Mouse (Mus musculus) hindbrain, embryonic 14.5 days (tissue): ENCODE measurements at regions not wholly inside any gene's neighbourhood (a gene's known extent, or its start where the extent isn't known, plus 50 kb on each side); places are given as distances from the start of the nearest gene placed in this dataset.

ENCODE experiments used
- ATAC-seq: fragments of 200-750 bp; cut with Nextera tagmentation; 2 replicates; pipeline ENCODE4 v1.8.0; 2017; ENCODE audit warnings: moderate number of reproducible peaks, mild to moderate bottlenecking, moderate TSS enrichment, moderate library complexity; ENCODE audit not compliant: low FRiP score
- DNase-seq: peaks from one replicate; pipeline ENCODE4 v3.0.0-alpha.2; 2015; ENCODE audit warnings: low spot score
- H3K27ac ChIP-seq: fragments of 300-500 bp; sonication (generic); 2 replicates; pipeline ENCODE4 v1.5.1; 2014; ENCODE audit warnings: mild to moderate bottlenecking, moderate library complexity
- H3K27me3 ChIP-seq: fragments of 300-500 bp; sonication (generic); 2 replicates; pipeline ENCODE4 v1.6.1; 2014; ENCODE audit warnings: mild to moderate bottlenecking, low read length, mixed read lengths; ENCODE audit not compliant: control insufficient read depth, insufficient read depth
- H3K36me3 ChIP-seq: fragments of 300-500 bp; sonication (generic); replicated peaks from 2 replicates; pipeline ENCODE4 v1.6.1; 2014; ENCODE audit not compliant: control insufficient read depth, insufficient read depth
- H3K4me1 ChIP-seq: fragments of 300-500 bp; sonication (generic); replicated peaks from 2 replicates; pipeline ENCODE4 v1.6.1; 2014; ENCODE audit warnings: antibody characterized with exemption, low read length, mixed read lengths; ENCODE audit not compliant: control insufficient read depth, insufficient read depth
- H3K4me2 ChIP-seq: fragments of 300-500 bp; sonication (generic); replicated peaks from 2 replicates; pipeline ENCODE4 v1.6.1; 2014; ENCODE audit warnings: mild to moderate bottlenecking, moderate library complexity
- H3K4me3 ChIP-seq: fragments of 300-500 bp; sonication (generic); replicated peaks from 2 replicates; pipeline ENCODE4 v1.5.1; 2014; ENCODE audit warnings: mild to moderate bottlenecking, low read length
- H3K9ac ChIP-seq: fragments of 300-500 bp; sonication (generic); 2 replicates; pipeline ENCODE4 v1.6.1; 2014
- H3K9me3 ChIP-seq: fragments of 300-500 bp; sonication (generic); 2 replicates; pipeline ENCODE4 v1.6.1; 2016; ENCODE audit warnings: low read length; ENCODE audit not compliant: control insufficient read depth
- WGBS: fragments of 180-500 bp; shearing (Covaris S2); extraction: QIAGEN DNeasy Blood & Tissue Kit; methylation state at CpG from one replicate; pipeline ENCODE4 v1.1.7; 2014; 5-methylcytosine and 5-hydroxymethylcytosine counted together

DNA sequence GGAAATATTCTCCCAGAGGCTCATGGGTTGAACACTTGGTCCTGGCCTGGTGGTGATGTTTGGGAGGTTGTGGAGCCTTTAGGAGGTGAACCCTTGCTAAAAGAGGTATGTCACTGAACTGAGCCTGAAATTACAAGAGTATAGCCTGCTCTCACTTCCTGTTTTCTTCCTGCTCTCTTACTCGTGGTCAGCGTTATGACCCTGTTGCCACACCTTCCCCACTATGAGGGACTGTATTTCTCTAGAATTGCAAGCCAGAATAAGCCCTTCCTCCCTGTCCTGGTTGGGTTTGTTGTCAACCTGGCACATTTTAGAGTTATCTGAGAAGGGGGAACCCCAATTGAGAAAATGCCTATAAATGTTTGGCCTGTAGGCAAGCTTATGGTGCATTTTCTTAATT is 674.1 kb downstream of the Epm2a start:
- Histone ChIP-seq H3K4me2 (no peak overlapping the region), H3K27ac (no peak overlapping the region), H3K9ac (no peak overlapping the region), H3K36me3 (no peaks in the 10 kb centered on the region), H3K4me3 (no peak overlapping the region), H3K4me1 (no peaks in the 10 kb centered on the region), H3K9me3 (no peaks in the 10 kb centered on the region), H3K27me3 (no peaks in the 10 kb centered on the region)
- WGBS, result 85% methylated on average over 2 of the region's 2 CpGs
- no peak for ATAC-seq
- DNase-seq, result no peak

DNA sequence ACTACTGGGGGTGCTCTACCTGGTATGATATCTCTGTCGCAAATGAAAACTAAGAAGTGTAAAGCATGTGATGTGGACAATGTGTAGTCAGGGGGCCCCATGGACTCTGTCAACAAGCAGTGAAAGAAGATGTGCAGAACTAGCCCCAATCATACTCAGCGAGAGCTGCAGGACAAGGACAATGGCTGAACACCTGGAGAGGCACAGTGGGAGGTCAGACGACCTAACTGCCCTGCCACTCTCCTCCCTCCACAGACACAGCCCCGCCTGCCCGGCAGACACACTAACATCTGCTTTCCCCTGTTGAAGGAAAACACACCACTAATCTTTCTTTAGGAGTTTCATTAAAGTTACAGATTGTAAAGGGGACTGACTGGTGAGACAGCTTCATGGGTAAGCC is 675.1 kb downstream of the Epm2a start:
- H3K4me2 ChIP-seq, result no peak overlapping the region
- H3K4me3 ChIP-seq, result no peak overlapping the region
- H3K9me3 ChIP-seq, result no peaks in the 10 kb centered on the region
- H3K36me3 ChIP-seq, result no peaks in the 10 kb centered on the region
- H3K27me3 ChIP-seq, result no peaks in the 10 kb centered on the region
- H3K27ac ChIP-seq, result no peak overlapping the region
- no peaks in the 10 kb centered on the region for H3K4me1 ChIP-seq
- DNase-seq (no peak), ATAC-seq (no peak)
- no peak overlapping the region for H3K9ac ChIP-seq
- WGBS, result 24% methylated on average over 5 of the region's 5 CpGs

- Histone ChIP-seq H3K27me3 (no peaks in the 10 kb centered on the region), H3K4me1 (no peaks in the 10 kb centered on the region), H3K27ac (no peak overlapping the region), H3K4me3 (no peak overlapping the region), H3K9me3 (no peaks in the 10 kb centered on the region), H3K4me2 (no peak overlapping the region), H3K36me3 (no peaks in the 10 kb centered on the region), H3K9ac (no peak overlapping the region)
- WGBS, result 65% methylated on average over 14 of the region's 14 CpGs
- ATAC-seq (no peak), DNase-seq (no peak)
Observed at GRCm38 (mm10) chr10:12019159-12019779, 676.1 kb downstream of the Epm2a start.

DNA sequence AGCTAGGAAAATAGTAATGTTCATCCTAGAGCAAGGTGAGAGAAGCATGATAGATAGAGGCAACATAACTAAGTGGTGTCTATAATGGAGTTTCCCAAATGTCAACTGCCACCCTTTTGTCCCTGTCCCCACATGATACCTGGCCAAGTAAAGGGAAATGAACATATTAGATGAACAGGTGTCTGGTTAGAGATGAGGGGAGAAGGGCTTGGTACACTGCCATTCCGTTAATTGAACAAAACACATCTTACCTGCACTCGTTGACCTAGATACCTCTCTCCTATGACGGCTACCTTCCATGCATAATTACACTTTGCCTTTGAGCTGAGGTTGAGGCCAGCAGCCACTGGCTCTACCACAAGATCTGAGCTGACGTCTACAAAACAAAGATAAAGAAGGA is 677.4 kb downstream of the Epm2a start:
- Histone ChIP-seq H3K27me3 (no peaks in the 10 kb centered on the region), H3K4me3 (no peak overlapping the region), H3K9ac (no peak overlapping the region), H3K9me3 (no peaks in the 10 kb centered on the region), H3K4me2 (no peak overlapping the region), H3K4me1 (no peaks in the 10 kb centered on the region), H3K27ac (no peak overlapping the region), H3K36me3 (no peaks in the 10 kb centered on the region)
- WGBS, result 93% methylated on average over 4 of the region's 4 CpGs
- DNase-seq, result no peak
- ATAC-seq, result no peak

- DNase-seq (peak; percentile 30), ATAC-seq (no peak)
- H3K9ac ChIP-seq, result no peak overlapping the region
- no peaks in the 10 kb centered on the region for H3K9me3 ChIP-seq
- no peak overlapping the region for H3K4me3 ChIP-seq
- H3K36me3 ChIP-seq, result no peaks in the 10 kb centered on the region
- H3K27ac ChIP-seq, result no peak overlapping the region
- no peaks in the 10 kb centered on the region for H3K4me1 ChIP-seq
- 30% methylated on average over 1 of the region's 1 CpGs for WGBS
- H3K27me3 ChIP-seq, result no peaks in the 10 kb centered on the region
- no peak overlapping the region for H3K4me2 ChIP-seq
Observed at GRCm38 (mm10) chr10:12035159-12035558, 692.0 kb downstream of the Epm2a start.

GRCm38 (mm10) chr10:12045937-12046336 is 702.7 kb downstream of the Epm2a start:
- Histone ChIP-seq H3K27me3 (no peaks in the 10 kb centered on the region), H3K9me3 (no peaks in the 10 kb centered on the region), H3K36me3 (no peaks in the 10 kb centered on the region), H3K4me3 (no peak overlapping the region), H3K27ac (no peak overlapping the region), H3K4me1 (no peaks in the 10 kb centered on the region), H3K9ac (no peak overlapping the region), H3K4me2 (no peak overlapping the region)
- DNase-seq (no peak), ATAC-seq (no peak)
- WGBS, result 49% methylated on average over 2 of the region's 2 CpGs

DNA sequence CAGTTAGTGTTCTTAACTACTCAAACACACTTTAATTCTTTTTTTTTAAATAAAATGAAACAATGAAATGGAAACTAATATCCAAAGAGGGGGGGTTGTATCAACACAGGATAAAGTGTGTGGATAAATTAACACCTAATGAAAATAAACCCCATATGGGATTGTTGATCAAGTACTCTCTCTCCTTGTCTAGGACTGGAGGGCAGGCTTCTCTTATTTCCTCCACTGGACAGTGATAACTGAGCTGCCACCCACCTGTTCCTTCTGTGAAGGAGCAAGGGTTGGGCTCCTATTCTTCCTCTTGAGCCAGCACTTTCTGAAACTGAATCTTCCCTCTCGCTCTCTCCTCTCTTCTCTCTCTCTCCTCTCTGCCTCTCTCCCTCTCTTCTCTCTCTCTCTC is 716.5 kb downstream of the Epm2a start:
- Histone ChIP-seq H3K4me3 (no peak overlapping the region), H3K27ac (no peak overlapping the region), H3K9me3 (no peaks in the 10 kb centered on the region), H3K27me3 (no peaks in the 10 kb centered on the region), H3K9ac (no peak overlapping the region), H3K4me2 (no peak overlapping the region), H3K4me1 (no peaks in the 10 kb centered on the region), H3K36me3 (no peaks in the 10 kb centered on the region)
- ATAC-seq (no peak), DNase-seq (no peak)
- 75% methylated on average over 1 of the region's 1 CpGs for WGBS

- 90% methylated on average over 5 of the region's 5 CpGs for WGBS
- H3K27me3 ChIP-seq, result no peaks in the 10 kb centered on the region
- H3K4me1 ChIP-seq, result no peaks in the 10 kb centered on the region
- no peak overlapping the region for H3K9ac ChIP-seq
- no peak overlapping the region for H3K4me3 ChIP-seq
- H3K36me3 ChIP-seq, result no peaks in the 10 kb centered on the region
- H3K4me2 ChIP-seq, result no peak overlapping the region
- no peak for DNase-seq
- ATAC-seq, result no peak
- no peaks in the 10 kb centered on the region for H3K9me3 ChIP-seq
- H3K27ac ChIP-seq, result no peak overlapping the region
Observed at GRCm38 (mm10) chr10:12061069-12061861, 718.1 kb downstream of the Epm2a start.

DNA sequence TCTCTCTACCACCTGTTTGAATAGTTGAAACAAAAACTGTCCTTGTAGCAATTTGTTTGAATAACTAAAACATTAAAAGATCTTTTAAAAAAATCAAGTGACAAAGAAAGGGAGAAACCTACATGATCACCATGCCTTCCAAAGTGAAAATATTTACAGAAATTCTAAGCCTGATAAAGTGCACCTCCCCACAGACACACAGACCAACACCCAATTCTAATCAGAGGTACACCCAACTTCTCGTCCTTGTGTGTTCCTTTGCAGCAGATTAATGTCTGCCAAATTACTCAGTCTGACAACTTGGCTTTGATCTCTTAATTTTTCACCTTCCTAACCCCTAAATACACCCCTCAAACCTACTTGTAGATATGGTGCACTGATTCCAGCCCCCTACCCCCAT is 719.1 kb downstream of the Epm2a start:
- DNase-seq, result no peak
- no peak for ATAC-seq
- WGBS, result 76% methylated on average over 1 of the region's 1 CpGs
- Histone ChIP-seq H3K27me3 (no peaks in the 10 kb centered on the region), H3K27ac (no peak overlapping the region), H3K4me2 (no peak overlapping the region), H3K9ac (no peak overlapping the region), H3K36me3 (no peaks in the 10 kb centered on the region), H3K4me3 (no peak overlapping the region), H3K4me1 (no peaks in the 10 kb centered on the region), H3K9me3 (no peaks in the 10 kb centered on the region)
